Mouse (Mus musculus) cerebellum, adult 2 months (tissue): ENCODE results near the gene Gnb5.
A peak's percentile ranks its signal among the peaks of the same experiment; 100 is the strongest.

Experiments used
- CTCF ChIP-seq: fragments of 200-500 bp; IDR thresholded peaks from 2 replicates; pipeline ENCODE4 v1.5.1; 2011; ENCODE audit warnings: low read depth, mild to moderate bottlenecking, control low read depth, low read length, moderate library complexity, borderline replicate concordance; ENCODE audit not compliant: insufficient read depth
- POLR2A ChIP-seq: fragments of 200-500 bp; IDR thresholded peaks from 2 replicates; pipeline ENCODE4 v1.6.1; 2011; ENCODE audit warnings: low read length, control low read depth, borderline replicate concordance; ENCODE audit not compliant: insufficient read depth

DNA sequence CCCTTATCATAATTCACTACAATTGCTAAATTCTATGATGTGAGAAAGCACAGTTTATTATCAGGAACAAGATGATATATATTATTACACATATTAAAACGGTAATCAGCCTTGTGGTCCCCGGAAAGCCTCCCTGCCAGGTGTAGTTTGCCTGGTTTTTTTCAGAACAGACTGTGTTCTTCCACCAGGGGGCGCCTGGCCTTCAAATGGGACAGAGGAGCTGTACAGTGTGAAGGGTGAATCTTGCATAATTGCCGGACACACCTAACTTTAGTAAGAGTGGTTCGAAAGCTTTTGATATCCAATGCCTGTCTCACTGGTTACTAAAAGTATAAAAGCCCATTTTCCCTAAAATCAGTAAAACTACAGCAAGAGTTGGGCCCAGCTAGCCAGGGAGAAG lies 55.6 kb downstream of the Gnb5 start:
- TF ChIP-seq CTCF (peak; percentile 81), POLR2A (no peak)
